In the genomic region with DNA sequence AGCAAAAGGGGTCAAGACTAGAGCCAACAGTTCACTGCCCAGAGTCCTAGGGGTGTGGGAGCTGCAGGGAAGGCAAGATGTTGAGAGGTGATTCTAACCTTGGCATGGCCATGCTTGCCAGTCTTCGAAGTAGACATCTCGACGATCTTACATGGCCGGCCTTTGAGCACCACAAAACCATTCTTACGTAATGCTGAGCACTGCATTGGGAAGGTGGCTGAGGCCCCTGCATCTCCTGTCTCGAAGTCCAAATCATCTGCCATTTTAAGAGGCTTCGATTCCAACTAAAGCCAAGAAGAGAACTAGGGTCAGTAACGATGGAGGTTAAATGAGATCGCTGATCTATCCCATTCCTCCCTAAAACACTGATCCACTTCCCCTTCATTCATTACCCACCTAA, we compare ENCODE assay signal across 9 mouse cellular contexts. TPM values are rescaled to one million over a fixed set of nuclear protein-coding genes. Genes with fewer than 3 reads are reported as not detected.
DNase-seq lines count a peak whose midpoint lies in the region; ATAC-seq and TF ChIP-seq lines count a peak whose summit lies in the region.
"Had no signal": no experiment of that assay in that cellular context is flagged by ENCODE, and none has a peak within 500 bp of the region (broad histone marks: within the 10 kb centered on the region; RNA-seq: fewer than 3 reads in every experiment).

No protein-coding gene starts in this region.

- TF ChIP-seq CTCF in heart, adult 2 months (IDR thresholded peaks at IDR 0.05), result no peak
- no peak for TF ChIP-seq CTCF in C2C12 (IDR thresholded peaks at IDR 0.05; ENCODE audit: control insufficient read depth, insufficient read depth, insufficient read length)

- TF ChIP-seq POLR2A in heart, adult 2 months (IDR thresholded peaks at IDR 0.05; ENCODE audit: insufficient read depth, low read depth, low read length), result no peak

- H3K9me3 ChIP-seq in forebrain, embryonic 14.5 days (replicated peaks; ENCODE audit: control insufficient read depth, low read length), result no peaks in the 10 kb centered on the region
- no peaks in the 10 kb centered on the region for H3K9me3 ChIP-seq in liver, embryonic 12.5 days (replicated peaks)

- WGBS in heart, adult 2 months, result 65% methylated on average over 9 of the region's 9 CpGs
- WGBS in forebrain, embryonic 14.5 days, result 89% methylated on average over 9 of the region's 9 CpGs
- WGBS in liver, embryonic 12.5 days (ENCODE audit: insufficient replicate concordance), result 51% methylated on average over 9 of the region's 9 CpGs

- H3K27ac ChIP-seq in heart, adult 2 months, result peak overlapping the region; percentile 96
- no peak overlapping the region for H3K27ac ChIP-seq in forebrain, embryonic 14.5 days (ENCODE audit: low read depth, low read length)
- peak overlapping the region; percentile 99 for H3K27ac ChIP-seq in liver, embryonic 12.5 days

- peak overlapping the region; percentile 96 for H3K4me2 ChIP-seq in forebrain, embryonic 14.5 days (ENCODE audit: low read length)
- peak overlapping the region; percentile 92 for H3K4me2 ChIP-seq in liver, embryonic 12.5 days

- no peak for ATAC-seq in forebrain, embryonic 14.5 days
- no peak for ATAC-seq in liver, embryonic 12.5 days

- H3K9ac ChIP-seq in heart, adult 2 months (ENCODE audit: low read depth, low read length), result no peak overlapping the region
- H3K9ac ChIP-seq in forebrain, embryonic 14.5 days (ENCODE audit: low read length), result peak overlapping the region; percentile 93
- peak overlapping the region; percentile 100 for H3K9ac ChIP-seq in liver, embryonic 12.5 days

- intact Hi-C loops in heart, adult 2 months (cut with DNase I), result no loop called here
- intact Hi-C loops in left cerebral cortex, postnatal 4 days (cut with DNase I), result no loop called here

- TF ChIP-seq EP300 in heart, adult 2 months (IDR thresholded peaks at IDR 0.05; ENCODE audit: insufficient read depth, low read depth, low read length), result no peak

- H3ac ChIP-seq in C2C12 (ENCODE audit: control insufficient read depth, insufficient read length, low read depth), result peak overlapping the region; percentile 42

- no peak for DNase-seq in heart, adult 2 months
- no peak for DNase-seq in heart, adult 9 months (ENCODE audit: low spot score in 2 of 2)
- DNase-seq in forebrain, embryonic 14.5 days (ENCODE audit: low spot score), result no peak
- DNase-seq in ovary, postnatal 36 days (ENCODE audit: low spot score), result no peak
- DNase-seq in c-Kit-positive CD71-positive TER-119-positive erythroid progenitor cells, embryonic 14.5 days (ENCODE audit: low spot score), result no peak
- no peak for DNase-seq in left cerebral cortex, postnatal 4 days

- peaks cover 50% of the 10 kb centered on the region for H3K79me3 ChIP-seq in C2C12 (ENCODE audit: low read depth)

- peaks cover 3% of the 10 kb centered on the region; the same call in 1 of the 2 replicates for H3K79me2 ChIP-seq in heart, adult 2 months (replicated peaks; ENCODE audit: control insufficient read depth, insufficient read depth, low read length)
- peaks cover 77% of the 10 kb centered on the region for H3K79me2 ChIP-seq in C2C12 (ENCODE audit: control insufficient read depth, insufficient read depth)

- H3K36me3 ChIP-seq in heart, adult 2 months (ENCODE audit: control insufficient read depth, insufficient read depth, low read length), result peaks cover 14% of the 10 kb centered on the region; the same call in 1 of the 2 replicates
- H3K36me3 ChIP-seq in C2C12 (ENCODE audit: control insufficient read depth, insufficient read depth), result peaks cover 58% of the 10 kb centered on the region
- H3K36me3 ChIP-seq in forebrain, embryonic 14.5 days (ENCODE audit: control insufficient read depth, insufficient read depth, low read length), result peaks cover 46% of the 10 kb centered on the region
- peaks cover 56% of the 10 kb centered on the region for H3K36me3 ChIP-seq in liver, embryonic 12.5 days

- H3K27me3 ChIP-seq in heart, adult 2 months (ENCODE audit: control insufficient read depth, insufficient read depth, low read length), result no peaks in the 10 kb centered on the region
- H3K27me3 ChIP-seq in C2C12 (ENCODE audit: control insufficient read depth, insufficient read depth, insufficient read length), result no peaks in the 10 kb centered on the region
- H3K27me3 ChIP-seq in forebrain, embryonic 14.5 days (replicated peaks; ENCODE audit: control insufficient read depth, insufficient read depth, low read length), result no peaks in the 10 kb centered on the region
- no peaks in the 10 kb centered on the region for H3K27me3 ChIP-seq in liver, embryonic 12.5 days (replicated peaks)

- H3K4me1 ChIP-seq in heart, adult 2 months (ENCODE audit: control insufficient read depth, insufficient read depth, low read length), result peaks cover 11% of the 10 kb centered on the region
- peaks cover 28% of the 10 kb centered on the region for H3K4me1 ChIP-seq in forebrain, embryonic 14.5 days (ENCODE audit: control insufficient read depth, insufficient read depth, low read length)
- H3K4me1 ChIP-seq in liver, embryonic 12.5 days, result peaks cover 71% of the 10 kb centered on the region

- peak overlapping the region; percentile 71; the same call in 1 of the 2 replicates for H3K4me3 ChIP-seq in heart, adult 2 months
- H3K4me3 ChIP-seq in C2C12 (ENCODE audit: insufficient read depth, poor library complexity, severe bottlenecking), result peak overlapping the region; percentile 100
- peak overlapping the region; percentile 97 for H3K4me3 ChIP-seq in forebrain, embryonic 14.5 days (ENCODE audit: low read depth, low read length)
- H3K4me3 ChIP-seq in liver, embryonic 12.5 days, result peak overlapping the region; percentile 86

TF ChIP-seq in C2C12, 6 proteins besides CTCF, POLR2A, EP300 and RAD21:
- TF ChIP-seq MAX (IDR thresholded peaks at IDR 0.05), result no peak
- TF ChIP-seq MYOD1 (IDR thresholded peaks at IDR 0.05; ENCODE audit: control insufficient read depth, insufficient read length, low read depth), result no peak

RNA-seq across cellular contexts. Expression of a gene that starts 2.7 kb away (rescaled TPM):
- total RNA-seq in heart, adult 2 months (2021), result 100 to 1,000 TPM; 397 to 444 TPM
- polyA plus RNA-seq in heart, adult 2 months (2012; rRNA removed), result 360 and 540 TPM in 2 replicates
- 2,142 TPM for polyA plus RNA-seq in C2C12 (2012; fragmentation: generic; extraction: Trizol)
- 1,251 and 1,277 TPM in 2 replicates for polyA plus RNA-seq in forebrain, embryonic 14.5 days (2014; fragmentation: Nextera tagmentation; extraction: Ambion mirVana)
- 2,199 and 2,266 TPM in 2 replicates for polyA plus RNA-seq in liver, embryonic 12.5 days (2016; fragmentation: Nextera tagmentation; extraction: Ambion mirVana)
- 100 to 1,000 TPM; 539 to 555 TPM for total RNA-seq in left cerebral cortex, postnatal 4 days (2021)

RNA-seq across cellular contexts. Expression of a gene that starts 5.4 kb away (rescaled TPM):
- total RNA-seq in heart, adult 2 months (2021), result 10 to 100 TPM; 27.2 to 28.4 TPM
- polyA plus RNA-seq in heart, adult 2 months (2012; rRNA removed), result 53.9 and 63.9 TPM in 2 replicates
- 37.3 TPM for polyA plus RNA-seq in C2C12 (2012; fragmentation: generic; extraction: Trizol)
- polyA plus RNA-seq in forebrain, embryonic 14.5 days (2014; fragmentation: Nextera tagmentation; extraction: Ambion mirVana), result 62.9 and 67.8 TPM in 2 replicates
- polyA plus RNA-seq in liver, embryonic 12.5 days (2016; fragmentation: Nextera tagmentation; extraction: Ambion mirVana), result 125 TPM in 2 replicates
- total RNA-seq in left cerebral cortex, postnatal 4 days (2021), result 10 to 100 TPM; 37.8 to 38.3 TPM

RNA-seq across cellular contexts. Expression of a gene that starts 16.5 kb away (rescaled TPM):
- total RNA-seq in heart, adult 2 months (2021), result 10 to 100 TPM; 16.7 to 22.6 TPM
- polyA plus RNA-seq in heart, adult 2 months (2012; rRNA removed), result 64.2 and 66.2 TPM in 2 replicates
- 0.02 TPM for polyA plus RNA-seq in C2C12 (2012; fragmentation: generic; extraction: Trizol)
- polyA plus RNA-seq in forebrain, embryonic 14.5 days (2014; fragmentation: Nextera tagmentation; extraction: Ambion mirVana), result 3.9 and 4.0 TPM in 2 replicates
- polyA plus RNA-seq in liver, embryonic 12.5 days (2016; fragmentation: Nextera tagmentation; extraction: Ambion mirVana), result 0.20 and 0.25 TPM in 2 replicates
- total RNA-seq in left cerebral cortex, postnatal 4 days (2021), result 10 to 100 TPM; 16.1 to 23.5 TPM
- polyA plus RNA-seq: CD4-positive, CD25-positive, alpha-beta regulatory T cell, adult 4 months had no signal

RNA-seq across cellular contexts. Expression of a gene that starts 18.2 kb away (rescaled TPM):
- total RNA-seq in heart, adult 2 months (2021), result 10 to 100 TPM; 42.6 to 47.1 TPM
- polyA plus RNA-seq in heart, adult 2 months (2012; rRNA removed), result 31.5 and 54.1 TPM in 2 replicates
- polyA plus RNA-seq in C2C12 (2012; fragmentation: generic; extraction: Trizol), result 38.4 TPM
- polyA plus RNA-seq in forebrain, embryonic 14.5 days (2014; fragmentation: Nextera tagmentation; extraction: Ambion mirVana), result 16.7 and 23.8 TPM in 2 replicates
- 4.5 and 5.7 TPM in 2 replicates for polyA plus RNA-seq in liver, embryonic 12.5 days (2016; fragmentation: Nextera tagmentation; extraction: Ambion mirVana)
- 100 to 1,000 TPM; 157 to 165 TPM for total RNA-seq in left cerebral cortex, postnatal 4 days (2021)

RNA-seq across cellular contexts. Expression of a gene that starts 18.3 kb away (rescaled TPM):
- under 1 TPM; 0.23 to 0.34 TPM for total RNA-seq in heart, adult 2 months (2021)
- 0.15 and 0.41 TPM in 2 replicates for polyA plus RNA-seq in heart, adult 2 months (2012; rRNA removed)
- polyA plus RNA-seq in C2C12 (2012; fragmentation: generic; extraction: Trizol), result 2.4 TPM
- 15.0 and 18.6 TPM in 2 replicates for polyA plus RNA-seq in forebrain, embryonic 14.5 days (2014; fragmentation: Nextera tagmentation; extraction: Ambion mirVana)
- polyA plus RNA-seq in liver, embryonic 12.5 days (2016; fragmentation: Nextera tagmentation; extraction: Ambion mirVana), result 2.3 TPM in 2 replicates
- total RNA-seq in left cerebral cortex, postnatal 4 days (2021), result 10 to 100 TPM in 1 of 2 experiments, 1 to 10 TPM in 1; 8.3 to 10.7 TPM

Comparison
In these comparisons a context has a peak if more than half of its experiments do, and no peak if none do; other contexts are left out.
1. RNA of a gene that starts 16.5 kb away (polyA plus RNA-seq): 64.2 to 66.2 TPM in heart, adult 2 months; 3.9 to 4.0 TPM in forebrain, embryonic 14.5 days, 0.20 to 0.25 TPM in liver, embryonic 12.5 days and 0.02 TPM in C2C12 (single experiment); every median in the first group is over 10 times any median in the second.
2. Peak in every context shown above with its lines, with median percentiles within 50 percentile points of each other: H3K4me3 ChIP-seq.